Mouse (Mus musculus) testis, postnatal 14 days (tissue): Measurements from ENCODE around the gene Sap25.

Experiments used
- DNase-seq: peaks from one replicate; pipeline ENCODE4 v3.0.0; 2021; ENCODE audit warnings: low spot score

Gene Sap25

DNA sequence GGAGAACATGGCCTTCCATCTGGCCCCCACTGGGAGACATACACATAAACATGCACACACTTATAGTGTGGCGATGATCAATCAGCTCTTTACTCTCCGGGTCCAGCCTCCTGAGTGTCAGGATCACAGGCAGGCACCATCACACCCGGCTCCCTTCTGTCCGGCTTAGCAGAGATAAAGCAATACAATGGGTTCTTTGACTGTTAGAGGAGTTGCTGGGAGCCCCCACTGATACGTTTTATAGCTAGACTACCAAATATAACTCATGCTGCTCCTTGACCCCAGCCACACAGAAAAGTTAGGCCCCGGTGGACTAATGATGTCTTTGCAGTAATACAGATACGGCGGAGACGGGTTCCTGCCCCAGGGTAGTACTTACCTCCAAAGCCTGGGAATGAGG lies 21.9 kb downstream of the Sap25 start:
- no peak for DNase-seq

DNA sequence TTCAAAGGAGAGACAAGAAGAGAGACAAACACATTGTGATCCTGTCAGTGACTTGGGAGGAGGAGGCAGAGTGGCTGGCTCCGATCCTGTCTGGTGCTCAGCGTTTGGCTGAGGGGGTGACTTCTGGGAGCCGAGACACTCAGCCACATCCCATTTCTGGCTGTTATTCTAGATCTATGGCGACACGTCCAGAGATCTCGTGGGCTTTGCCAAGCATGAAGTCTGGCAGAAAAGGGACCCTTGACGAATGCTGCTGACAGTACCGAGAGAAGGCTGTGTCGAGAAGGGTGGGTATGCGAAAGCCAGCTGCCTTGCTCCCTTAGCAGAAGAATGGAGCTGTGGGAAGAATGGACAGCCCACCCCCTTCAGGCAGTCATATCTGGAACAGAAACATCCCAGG lies 27.8 kb downstream of the Sap25 start:
- no peak for DNase-seq

DNA sequence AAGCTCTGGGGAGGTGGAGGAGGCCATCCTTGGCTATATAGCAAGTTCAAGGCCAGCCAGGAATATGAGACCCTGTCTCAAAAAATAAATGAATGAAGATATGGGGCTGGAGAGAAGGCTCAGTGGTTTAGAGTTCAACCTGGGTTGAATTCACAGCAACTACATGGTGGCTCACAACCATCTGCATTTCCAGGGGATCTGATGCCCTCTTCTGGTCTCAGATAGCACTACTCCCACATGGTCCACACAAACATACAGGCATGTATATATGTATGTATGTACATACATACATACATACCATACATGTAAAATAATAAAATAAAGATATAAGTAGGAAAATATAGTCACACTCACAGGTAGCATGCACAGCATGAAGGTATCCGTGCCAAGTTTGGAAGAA lies 29.1 kb downstream of the Sap25 start:
- no peak for DNase-seq

DNA sequence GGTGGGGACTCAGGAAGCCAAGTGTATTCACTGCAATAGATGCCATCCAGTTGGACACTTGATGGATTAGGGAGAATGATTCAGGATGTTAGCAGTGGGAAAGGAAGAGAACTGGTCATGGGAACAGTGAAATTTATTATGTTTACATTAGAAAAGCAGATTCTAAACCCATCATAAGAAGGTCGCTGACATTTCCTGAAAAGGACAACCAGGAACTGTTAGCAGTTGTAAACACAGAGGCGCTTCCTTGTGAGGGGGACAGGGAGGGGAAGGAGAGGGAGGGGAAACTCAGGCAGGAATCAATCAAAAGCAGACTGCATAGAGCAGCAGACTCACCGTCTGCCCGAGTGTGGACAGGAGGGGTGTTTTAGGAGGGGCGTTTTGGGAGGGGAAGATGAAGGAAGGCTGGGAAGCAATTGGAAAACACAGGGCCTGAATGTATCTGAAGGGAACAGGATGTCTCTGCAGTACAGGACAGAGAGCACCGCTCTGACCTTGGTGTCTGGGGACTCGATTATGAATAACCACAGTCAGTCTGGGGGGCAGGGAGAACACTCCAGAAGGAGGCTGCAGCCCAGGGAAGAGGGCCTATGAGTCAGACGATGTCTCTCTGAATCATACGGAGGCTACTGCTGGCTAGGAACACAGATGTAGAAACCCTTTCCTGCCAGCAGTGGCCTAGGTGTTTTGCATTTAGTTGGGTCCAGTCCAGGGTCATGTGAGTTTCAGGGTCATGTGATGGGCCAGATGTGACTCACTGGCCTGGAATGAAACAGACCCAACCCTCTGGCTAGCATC lies 30.5 kb downstream of the Sap25 start:
- DNase-seq: peak; percentile 87

DNA sequence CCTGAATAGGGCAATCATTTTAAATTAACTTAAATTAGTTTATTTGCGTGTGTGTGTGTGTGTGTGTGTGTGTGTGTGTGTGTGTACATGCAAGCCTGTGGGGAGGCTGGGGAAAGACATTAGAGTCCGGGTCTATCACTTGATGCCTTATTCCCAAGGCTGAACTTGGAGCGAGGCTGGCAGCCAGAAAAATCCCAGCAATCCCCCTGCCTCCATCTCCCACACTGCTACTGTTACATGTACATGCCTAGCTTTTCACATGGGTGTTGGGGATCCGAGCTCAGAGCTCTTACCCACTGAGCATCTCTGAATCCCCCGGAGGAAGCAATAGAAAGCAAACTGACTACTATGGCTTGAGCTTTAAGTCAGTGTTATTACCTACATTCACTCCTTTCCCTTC lies 31.2 kb downstream of the Sap25 start:
- no peak for DNase-seq

DNA sequence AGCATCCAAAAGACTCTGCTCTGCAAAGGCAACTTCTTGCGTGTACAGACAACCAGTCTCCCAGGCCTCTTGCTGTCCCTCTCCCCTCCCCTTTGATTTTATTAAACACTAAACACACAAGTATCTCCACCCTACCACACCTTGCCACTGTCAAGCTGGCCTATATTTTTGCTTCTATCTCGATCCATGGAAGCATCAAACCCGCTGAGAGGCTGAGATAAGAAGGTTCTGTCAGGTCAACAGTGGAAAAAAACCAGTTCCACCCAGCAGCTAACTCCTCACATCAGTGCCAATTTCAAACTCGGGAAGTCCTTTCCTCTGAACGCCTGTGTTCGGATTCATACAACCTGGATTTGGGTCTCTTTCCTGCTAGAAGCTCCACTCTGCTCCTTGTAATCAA lies 31.9 kb downstream of the Sap25 start:
- DNase-seq: no peak

DNA sequence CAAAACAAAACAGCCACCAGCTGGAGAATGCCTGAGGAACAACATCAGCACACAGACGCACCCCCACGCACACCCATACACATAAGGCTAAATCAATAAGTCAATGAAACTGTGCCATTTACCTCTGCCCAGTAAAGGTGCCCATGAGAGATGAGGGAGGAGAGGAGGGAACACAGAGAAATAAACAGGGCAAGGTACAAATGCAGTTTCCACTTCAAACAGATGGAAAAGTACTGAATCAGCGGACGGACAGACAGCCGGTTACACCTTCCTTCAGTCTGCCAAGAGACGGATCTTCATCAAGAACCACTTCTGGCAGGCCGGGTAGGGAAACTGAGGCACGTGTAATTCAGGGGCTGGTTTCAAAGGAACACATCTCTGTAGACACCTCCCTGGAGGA lies 33.7 kb downstream of the Sap25 start:
- DNase-seq: no peak

DNA sequence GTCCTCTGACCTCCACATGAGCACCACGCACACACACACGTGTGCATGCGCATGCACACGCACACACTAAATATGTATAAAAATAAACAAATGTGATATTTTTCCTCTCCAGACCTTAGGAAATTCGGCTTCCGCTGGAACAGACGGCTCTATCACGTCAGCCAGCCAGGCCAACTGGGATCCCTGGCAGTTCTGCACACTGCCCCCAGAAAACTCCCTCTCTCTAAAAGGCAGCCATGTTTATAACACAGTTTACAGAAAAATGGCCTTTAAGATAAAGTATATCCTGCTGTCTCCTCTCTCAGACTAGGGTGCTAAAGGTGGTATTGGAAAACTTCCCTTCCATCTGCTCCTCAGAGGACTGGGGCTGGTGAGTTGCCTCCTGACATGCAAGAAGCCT lies 36.7 kb downstream of the Sap25 start:
- DNase-seq: no peak

DNA sequence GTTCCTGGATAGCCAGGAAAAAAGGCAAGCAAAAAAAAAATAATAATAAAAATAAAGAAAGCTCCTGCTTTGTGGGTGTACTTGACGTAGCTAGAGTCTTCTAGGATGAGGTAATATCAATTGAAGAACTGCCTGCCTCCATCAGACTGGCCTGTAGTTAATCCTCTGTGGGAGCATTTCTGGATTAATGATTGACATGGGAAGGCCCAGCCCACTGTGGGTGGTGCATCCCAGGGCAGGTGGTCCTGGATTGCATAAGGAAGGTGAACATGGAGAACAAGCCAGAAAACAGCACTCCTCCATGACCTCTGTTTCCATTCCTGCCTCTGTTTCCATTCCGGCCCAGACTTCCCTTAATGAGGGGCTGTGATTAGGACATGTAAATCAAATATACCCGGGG lies 37.6 kb downstream of the Sap25 start:
- DNase-seq: no peak

DNA sequence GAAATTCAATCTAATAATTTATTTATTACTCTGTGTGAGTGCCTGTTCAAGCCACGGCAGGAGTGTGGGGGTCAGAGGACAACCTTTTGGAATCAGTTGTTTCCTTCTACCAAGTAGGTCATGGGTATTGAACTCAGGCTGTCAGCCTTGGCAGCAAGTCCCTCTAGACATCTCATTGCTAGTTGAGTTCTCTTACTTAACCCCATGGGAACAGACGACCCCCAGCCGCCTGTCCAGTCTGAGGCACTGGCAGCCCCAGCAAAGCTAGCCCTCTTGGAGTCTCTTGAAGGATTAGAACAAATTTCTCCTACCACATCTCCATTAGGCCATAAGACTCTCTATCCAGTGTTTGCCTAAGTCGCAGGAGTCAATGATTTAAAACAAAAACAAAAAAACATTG lies 38.6 kb downstream of the Sap25 start:
- no peak for DNase-seq

DNA sequence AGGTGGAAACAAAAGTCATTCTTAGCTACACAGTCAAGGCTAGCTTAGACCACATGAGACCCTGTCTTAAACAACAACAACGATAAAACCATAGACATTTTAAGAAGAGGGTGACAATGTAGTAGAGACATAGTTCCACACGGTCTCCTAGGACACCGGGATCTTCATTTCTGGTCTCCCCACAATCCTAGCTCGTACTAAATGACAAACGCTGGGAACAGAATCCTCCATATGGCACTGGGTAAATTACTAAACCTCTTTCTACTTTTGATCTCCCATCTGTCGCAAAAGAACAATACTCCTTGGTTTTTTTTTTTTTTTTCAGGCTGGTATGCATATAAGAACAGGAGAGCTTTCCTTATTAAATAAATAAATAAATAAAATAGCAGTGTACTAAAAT lies 41.4 kb downstream of the Sap25 start:
- no peak for DNase-seq

DNA sequence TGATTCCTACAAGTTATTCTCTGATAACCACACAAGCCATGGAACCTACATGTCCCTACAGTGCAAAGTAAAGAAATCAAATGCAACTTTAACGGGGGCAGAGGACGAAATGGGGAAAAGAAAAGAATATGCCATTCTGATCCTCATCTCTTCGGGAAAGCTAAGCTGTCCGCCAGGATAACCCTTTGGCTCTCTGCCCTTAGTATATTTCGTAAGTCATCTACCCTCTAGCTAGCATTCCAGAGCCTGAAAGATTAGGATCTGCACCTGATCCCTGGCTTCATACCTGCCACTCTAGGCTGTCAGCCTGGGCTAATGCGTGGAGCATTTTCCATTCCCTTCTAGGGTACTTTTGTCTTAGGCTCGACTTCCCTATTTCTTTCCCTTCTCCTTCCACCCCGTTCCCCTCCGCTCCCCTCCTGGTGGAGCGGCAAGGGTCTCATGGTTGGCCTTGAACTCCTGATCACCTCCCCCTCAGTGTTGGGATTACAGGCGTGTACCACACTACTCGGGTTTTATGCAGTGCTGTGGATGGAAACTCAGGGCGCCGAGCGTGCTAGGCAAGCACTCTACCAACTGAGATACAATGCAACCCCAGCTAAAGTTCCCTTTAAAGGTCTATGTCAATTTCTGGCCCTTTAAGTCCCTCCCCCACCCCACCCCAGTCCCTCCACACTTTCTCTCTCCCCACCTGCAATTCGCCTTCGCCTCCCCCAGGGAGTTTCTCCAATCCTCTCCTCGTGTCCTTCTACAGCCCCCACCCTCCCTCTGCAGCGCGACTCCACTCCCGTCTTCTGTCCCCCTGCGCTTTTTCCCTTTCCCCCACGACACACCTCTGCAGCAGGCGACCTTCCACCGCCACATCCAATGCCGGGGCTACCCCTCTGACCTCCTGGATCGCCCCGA lies 42.5 kb downstream of the Sap25 start:
- DNase-seq: no peak

DNA sequence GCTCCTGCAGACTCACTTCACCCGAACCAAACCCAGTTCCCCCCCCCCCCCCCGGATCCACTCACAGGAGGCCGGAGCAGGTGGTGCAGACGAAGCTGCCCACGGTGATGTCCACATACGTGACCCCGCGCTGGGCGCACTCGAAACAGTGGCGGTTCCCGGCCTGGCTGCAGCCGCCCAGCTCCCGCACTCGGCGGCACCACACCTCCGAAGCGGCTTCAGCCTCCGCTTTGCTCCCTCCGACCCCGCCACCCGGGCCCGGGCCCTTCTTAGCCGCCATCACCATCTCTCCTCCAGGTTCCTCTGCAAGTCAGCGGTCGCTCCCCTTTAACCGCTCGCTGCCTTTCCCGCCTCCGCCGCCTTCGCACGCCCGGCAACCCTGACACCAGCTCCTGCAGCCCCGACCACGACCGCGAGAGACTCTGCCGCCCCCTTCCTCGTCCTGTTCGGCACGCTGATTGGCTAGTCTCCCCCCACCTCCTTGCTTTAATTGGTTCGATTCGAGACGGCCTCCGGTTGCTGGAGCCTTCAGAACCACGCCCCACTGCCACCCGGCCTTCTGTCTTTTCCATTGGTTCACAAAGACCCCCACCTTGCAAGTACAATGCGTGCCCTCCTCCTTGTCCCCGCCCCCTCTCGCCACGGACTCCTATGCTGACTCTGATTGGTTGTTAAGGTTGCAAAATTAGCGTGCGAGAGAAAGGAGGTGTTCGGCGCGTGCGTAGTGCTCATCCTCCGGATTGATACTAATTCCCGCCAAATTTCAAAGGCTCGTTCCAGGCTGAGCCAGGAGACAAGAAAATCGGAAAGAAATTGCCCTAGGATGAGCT lies 43.4 kb downstream of the Sap25 start, which contains the start of gene Agfg2:
Agfg2 (minus strand) TSS at position 433 of the 830 bp plus-strand sequence.
- DNase-seq: peak; percentile 99

DNA sequence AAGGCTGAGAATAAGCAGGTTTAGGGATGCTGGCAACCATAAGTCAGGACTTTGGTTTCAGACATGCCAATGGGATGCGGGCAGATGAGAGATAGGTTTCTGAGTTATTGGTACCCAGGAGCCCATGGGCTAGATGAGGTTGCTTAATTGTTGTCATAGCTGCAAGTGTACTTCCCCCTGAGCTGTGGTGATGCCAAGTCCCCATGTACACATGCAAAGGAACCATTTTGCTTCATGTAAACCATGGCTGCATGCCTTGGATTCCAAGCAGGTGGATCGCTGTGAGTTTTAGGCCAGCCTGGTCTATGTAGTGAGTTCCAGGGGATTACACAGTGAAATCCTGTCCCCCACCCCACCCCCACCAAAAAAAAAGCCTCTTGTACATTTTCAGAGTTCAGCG lies 44.5 kb downstream of the Sap25 start:
- no peak for DNase-seq

DNA sequence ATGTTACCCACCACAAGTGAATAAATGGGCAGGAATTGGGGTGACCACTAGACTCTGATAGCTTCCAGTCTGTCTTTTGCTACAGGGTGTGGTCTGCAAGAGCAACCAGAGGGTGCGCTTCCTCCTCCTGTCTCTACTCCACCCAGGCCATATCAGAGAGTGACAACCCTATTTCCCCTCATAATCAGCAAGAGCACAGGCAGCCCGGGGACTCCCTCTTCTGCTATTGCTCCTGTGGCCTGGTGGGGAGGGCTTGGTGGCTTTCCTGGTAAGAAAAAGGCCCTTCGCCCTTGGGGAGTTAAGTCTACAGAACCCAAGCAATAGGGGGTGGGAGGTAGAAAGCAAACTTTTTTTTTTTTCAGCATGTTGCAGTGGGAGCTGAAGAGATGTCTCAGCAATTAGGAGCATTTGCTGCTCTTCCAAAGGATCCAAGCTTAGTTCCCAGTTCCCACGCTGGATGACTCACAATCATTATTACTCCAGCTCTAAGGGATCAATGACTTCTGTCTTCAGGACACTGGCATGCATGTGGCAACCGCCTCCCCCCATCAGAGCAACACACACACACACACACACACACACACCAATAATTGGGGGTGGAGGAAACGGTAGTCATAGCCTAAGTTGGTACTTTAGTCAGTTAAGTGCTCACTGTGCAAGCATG lies 45.1 kb downstream of the Sap25 start:
- no peak for DNase-seq

DNA sequence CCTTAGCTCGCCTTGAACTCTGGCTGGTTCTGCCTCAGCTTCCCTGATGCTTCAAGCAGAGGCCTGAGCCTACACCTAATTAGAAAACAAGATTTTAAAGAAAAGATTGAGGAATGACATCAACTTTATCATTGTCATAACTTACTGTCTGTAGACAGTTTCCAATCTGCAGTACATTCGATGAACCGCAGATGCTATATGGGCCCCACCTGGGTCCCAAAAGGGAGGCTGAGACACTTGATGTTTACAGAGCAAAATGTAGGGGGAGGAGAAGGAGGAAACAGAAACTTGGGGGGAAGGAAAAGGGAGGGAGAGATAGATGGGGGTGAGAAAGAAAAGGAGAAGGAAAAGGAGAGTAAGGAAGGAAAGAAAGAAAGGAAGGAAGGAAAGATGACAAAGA lies 48.8 kb downstream of the Sap25 start:
- DNase-seq: no peak

DNA sequence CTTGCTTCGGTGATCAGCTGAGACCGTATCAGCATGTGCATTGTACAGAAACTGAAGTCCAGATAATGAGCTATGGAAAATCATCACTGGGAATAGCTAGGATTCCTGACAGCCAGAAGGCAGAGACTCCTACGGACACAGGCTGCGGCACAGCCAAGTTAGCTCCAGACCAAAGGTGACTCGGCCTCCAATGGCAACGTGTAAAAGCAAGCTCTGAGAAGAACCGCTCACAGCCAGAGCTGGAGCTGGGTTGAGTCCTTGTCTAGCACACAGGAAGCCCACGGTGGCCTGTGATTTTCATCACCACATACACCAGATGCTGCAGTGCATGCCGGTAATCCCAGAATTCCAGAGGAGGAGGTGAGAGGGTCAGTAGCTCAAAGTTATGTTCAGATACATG lies 49.4 kb downstream of the Sap25 start:
- DNase-seq: no peak

DNA sequence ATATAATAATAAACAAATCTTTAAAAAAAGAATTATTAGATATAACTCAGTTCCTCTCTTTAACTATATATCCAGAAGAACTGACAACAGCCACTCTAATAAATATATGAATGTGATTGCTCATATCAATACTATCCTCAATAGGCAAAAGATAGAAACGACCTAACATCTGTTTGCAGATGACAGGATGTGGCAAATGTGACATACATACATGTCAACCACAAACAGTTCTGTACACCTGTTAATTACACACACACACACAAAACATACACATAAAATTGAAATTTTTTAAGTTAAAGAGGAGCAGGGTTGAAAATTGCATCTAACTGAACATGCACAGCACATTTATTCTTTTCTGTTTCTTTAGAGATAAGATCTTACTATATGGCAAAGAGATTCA lies 50.7 kb downstream of the Sap25 start:
- no peak for DNase-seq
